ENCODE assay signal across 8 mouse cellular contexts in the genomic region with DNA sequence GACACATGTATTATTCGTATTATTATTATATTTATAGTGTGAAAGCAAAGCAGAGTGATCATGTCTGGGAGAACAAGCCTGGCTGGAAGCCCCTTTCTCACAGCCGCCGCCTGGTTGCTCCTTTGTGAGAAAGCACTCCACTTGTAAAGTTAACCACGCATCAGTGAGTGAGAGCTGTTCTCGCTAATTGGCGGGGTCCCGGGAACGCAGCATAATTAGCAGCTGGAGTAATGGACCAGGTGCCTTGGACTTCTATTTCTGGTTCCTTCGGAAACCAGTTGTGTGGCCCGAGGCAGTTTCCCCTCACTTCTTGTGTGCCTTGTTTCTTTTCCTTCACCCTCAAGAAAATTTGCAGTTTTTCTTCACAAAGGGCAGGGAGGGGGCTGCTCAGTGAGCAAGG.
A peak's percentile ranks its signal among the peaks of the same experiment; 100 is the strongest.
DNase-seq lines count a peak whose midpoint lies in the region; ATAC-seq and TF ChIP-seq lines count a peak whose summit lies in the region.

No protein-coding gene starts in this region.

- no peaks in the 10 kb centered on the region for H3K36me3 ChIP-seq in lung, postnatal 0 days (ENCODE audit: insufficient read depth, low read length)
- H3K36me3 ChIP-seq in hindbrain, embryonic 16.5 days (ENCODE audit: control insufficient read depth, insufficient read depth, low read length) = peaks cover under 1% of the 10 kb centered on the region; the same call in 1 of the 2 replicates
- H3K36me3 ChIP-seq in stomach, embryonic 14.5 days (ENCODE audit: control insufficient read depth, insufficient read depth, low read length) = no peaks in the 10 kb centered on the region

- intact Hi-C loops in heart, postnatal 10 days (cut with DNase I) = no loop called here

- no peak for TF ChIP-seq EP300 in lung, postnatal 0 days (IDR thresholded peaks at IDR 0.05)

- H3K4me3 ChIP-seq in lung, postnatal 0 days (ENCODE audit: low read depth, low read length) = no peak overlapping the region
- no peak overlapping the region for H3K4me3 ChIP-seq in hindbrain, embryonic 16.5 days (ENCODE audit: low read length)
- H3K4me3 ChIP-seq in stomach, embryonic 14.5 days (ENCODE audit: low read depth, low read length) = no peak overlapping the region

- WGBS in lung, postnatal 0 days = 75% methylated on average over 10 of the region's 10 CpGs
- WGBS in hindbrain, embryonic 16.5 days = 18% methylated on average over 10 of the region's 10 CpGs
- 81% methylated on average over 10 of the region's 10 CpGs for WGBS in stomach, embryonic 14.5 days

- no peak overlapping the region for H3K4me2 ChIP-seq in lung, postnatal 0 days (replicated peaks; ENCODE audit: low read depth, low read length)
- no peak overlapping the region for H3K4me2 ChIP-seq in hindbrain, embryonic 16.5 days (ENCODE audit: low read length)
- H3K4me2 ChIP-seq in stomach, embryonic 14.5 days (replicated peaks; ENCODE audit: low read depth, low read length) = no peak overlapping the region

- no peaks in the 10 kb centered on the region for H3K27me3 ChIP-seq in lung, postnatal 0 days (replicated peaks; ENCODE audit: insufficient read depth, low read length)
- H3K27me3 ChIP-seq in hindbrain, embryonic 16.5 days (replicated peaks; ENCODE audit: control insufficient read depth, insufficient read depth, low read length) = no peaks in the 10 kb centered on the region
- no peaks in the 10 kb centered on the region for H3K27me3 ChIP-seq in stomach, embryonic 14.5 days (ENCODE audit: control insufficient read depth, insufficient read depth, low read length)

- H3K27ac ChIP-seq in lung, postnatal 0 days (ENCODE audit: low read length) = peak overlapping the region; percentile 97
- peak overlapping the region; percentile 45; the same call in 1 of the 2 replicates for H3K27ac ChIP-seq in hindbrain, embryonic 16.5 days (ENCODE audit: low read depth, low read length)
- peak overlapping the region; percentile 96; the same call in 1 of the 2 replicates for H3K27ac ChIP-seq in stomach, embryonic 14.5 days (ENCODE audit: low read length)

- DNase-seq in heart, adult 11 months = peak; percentile 89
- no peak for DNase-seq in heart, postnatal 10 days
- DNase-seq in lung, postnatal 0 days (ENCODE audit: low spot score) = no peak
- no peak for DNase-seq in lung, adult 18-20 months
- no peak for DNase-seq in MN1 (ENCODE audit: low spot score)

- no peak overlapping the region for H3K9ac ChIP-seq in lung, postnatal 0 days (replicated peaks; ENCODE audit: low read depth)
- no peak overlapping the region for H3K9ac ChIP-seq in hindbrain, embryonic 16.5 days (ENCODE audit: low read depth, low read length)
- H3K9ac ChIP-seq in stomach, embryonic 14.5 days (replicated peaks; ENCODE audit: low read depth, low read length) = no peak overlapping the region

- peaks cover 31% of the 10 kb centered on the region for H3K4me1 ChIP-seq in lung, postnatal 0 days (ENCODE audit: insufficient read depth, low read depth, low read length)
- H3K4me1 ChIP-seq in hindbrain, embryonic 16.5 days (ENCODE audit: control insufficient read depth, insufficient read depth, low read depth, low read length) = peaks cover 40% of the 10 kb centered on the region
- H3K4me1 ChIP-seq in stomach, embryonic 14.5 days (ENCODE audit: control insufficient read depth, insufficient read depth, low read length) = peaks cover 30% of the 10 kb centered on the region

- no peak for TF ChIP-seq CTCF in lung, postnatal 0 days (IDR thresholded peaks at IDR 0.05)

- no peak for ATAC-seq in lung, postnatal 0 days
- no peak for ATAC-seq in hindbrain, embryonic 16.5 days
- no peak for ATAC-seq in stomach, embryonic 14.5 days (ENCODE audit: insufficient number of reproducible peaks, insufficient read depth, low FRiP score, low read depth)
- ATAC-seq in CD4-positive, CD25-positive, alpha-beta regulatory T cell, adult 4 months = no peak

- H3K9me3 ChIP-seq in lung, postnatal 0 days (ENCODE audit: low read length) = no peaks in the 10 kb centered on the region
- H3K9me3 ChIP-seq in hindbrain, embryonic 16.5 days (ENCODE audit: control insufficient read depth, low read length) = no peaks in the 10 kb centered on the region
- H3K9me3 ChIP-seq in stomach, embryonic 14.5 days (ENCODE audit: control insufficient read depth, low read depth, low read length) = no peaks in the 10 kb centered on the region

Comparison
In these comparisons a context has a peak if more than half of its experiments do, and no peak if none do; other contexts are left out.
1. H3K27ac ChIP-seq: peak in every context shown above with its lines; median percentile 97 in lung, postnatal 0 days; 96 in stomach, embryonic 14.5 days; 45 in hindbrain, embryonic 16.5 days.